Comparison of ENCODE assay signal across 19 mouse cellular contexts in genomic region chr13:17043426-17044224, GRCm38 (mm10).
"Had no signal": no experiment of that assay in that cellular context is flagged by ENCODE, and none has a peak within 500 bp of the region (broad histone marks: within the 10 kb centered on the region; RNA-seq: fewer than 3 reads in every experiment).

No protein-coding gene starts in this region.

- DNase-seq: kidney, postnatal 14 days; kidney, postnatal 4 days; liver; lung, adult 18-20 months; retina, postnatal 1 day; right cerebral cortex, postnatal 25 days; thymus, adult 18-20 months; thymus, postnatal 36 days had no signal

- H3K9me3 ChIP-seq: kidney, embryonic 15.5 days; limb, embryonic 10.5 days; limb, embryonic 13.5 days; liver, embryonic 12.5 days; liver, embryonic 15.5 days; midbrain, embryonic 13.5 days; neural tube, embryonic 13.5 days had no signal

- H3K36me3 ChIP-seq: kidney, embryonic 15.5 days; limb, embryonic 10.5 days; limb, embryonic 13.5 days; liver, embryonic 12.5 days; liver, embryonic 15.5 days; midbrain, embryonic 13.5 days; neural tube, embryonic 13.5 days had no signal

- H3K4me3 ChIP-seq: kidney, embryonic 15.5 days; limb, embryonic 10.5 days; limb, embryonic 13.5 days; liver, embryonic 12.5 days; liver, embryonic 15.5 days; midbrain, embryonic 13.5 days; myocyte; neural tube, embryonic 13.5 days had no signal

- H3K9ac ChIP-seq: kidney, embryonic 15.5 days; limb, embryonic 13.5 days; liver, embryonic 12.5 days; liver, embryonic 15.5 days; midbrain, embryonic 13.5 days; neural tube, embryonic 13.5 days had no signal

- H3K4me2 ChIP-seq: kidney, embryonic 15.5 days; limb, embryonic 13.5 days; liver, embryonic 12.5 days; liver, embryonic 15.5 days; midbrain, embryonic 13.5 days; neural tube, embryonic 13.5 days had no signal

- ATAC-seq: intestine, postnatal 0 days; liver, embryonic 12.5 days; midbrain, embryonic 13.5 days; midbrain, embryonic 16.5 days had no signal

- H3K27me3 ChIP-seq: kidney, embryonic 15.5 days; limb, embryonic 13.5 days; liver, embryonic 12.5 days; liver, embryonic 15.5 days; midbrain, embryonic 13.5 days; neural tube, embryonic 13.5 days had no signal

- H3K27ac ChIP-seq: kidney, embryonic 15.5 days; limb, embryonic 10.5 days; limb, embryonic 13.5 days; liver, embryonic 12.5 days; liver, embryonic 15.5 days; macrophage; midbrain, embryonic 13.5 days; neural tube, embryonic 13.5 days had no signal

- H3K4me1 ChIP-seq: limb, embryonic 13.5 days; liver, embryonic 12.5 days; liver, embryonic 15.5 days; midbrain, embryonic 13.5 days; neural tube, embryonic 13.5 days had no signal
